Mouse (Mus musculus): Measurements from ENCODE around the gene Polrmt.

The Polrmt gene

GRCm38 (mm10) chr10:79738259-79738658 lies 8.1 kb downstream of the Polrmt start:
- DNase-seq, result peak in 1 of 2 experiments; percentile 72

GRCm38 (mm10) chr10:79736706-79737105 lies 9.7 kb downstream of the Polrmt start:
- DNase-seq, result peak in 1 of 2 experiments; percentile 61

- peak in 1 of 2 experiments; percentile 62 for DNase-seq
Observed at GRCm38 (mm10) chr10:79735361-79735760, 11.0 kb downstream of the Polrmt start.

DNA sequence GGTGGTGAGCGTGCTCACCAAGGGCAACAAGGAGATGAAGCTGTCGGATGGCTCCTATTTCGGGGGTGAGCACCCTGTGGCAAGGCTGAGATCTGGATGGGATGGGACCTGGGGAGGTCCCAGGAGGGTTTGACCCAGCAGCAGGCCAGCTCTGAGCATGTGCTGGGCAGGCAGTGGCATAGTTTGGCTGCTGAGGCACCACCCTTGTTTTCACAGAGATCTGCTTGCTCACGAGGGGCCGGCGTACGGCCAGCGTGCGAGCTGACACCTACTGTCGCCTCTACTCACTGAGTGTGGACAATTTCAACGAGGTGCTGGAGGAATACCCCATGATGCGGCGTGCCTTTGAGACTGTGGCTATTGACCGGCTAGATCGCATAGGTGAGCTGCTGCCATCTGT lies 12.5 kb downstream of the Polrmt start:
- DNase-seq, result no peak

DNA sequence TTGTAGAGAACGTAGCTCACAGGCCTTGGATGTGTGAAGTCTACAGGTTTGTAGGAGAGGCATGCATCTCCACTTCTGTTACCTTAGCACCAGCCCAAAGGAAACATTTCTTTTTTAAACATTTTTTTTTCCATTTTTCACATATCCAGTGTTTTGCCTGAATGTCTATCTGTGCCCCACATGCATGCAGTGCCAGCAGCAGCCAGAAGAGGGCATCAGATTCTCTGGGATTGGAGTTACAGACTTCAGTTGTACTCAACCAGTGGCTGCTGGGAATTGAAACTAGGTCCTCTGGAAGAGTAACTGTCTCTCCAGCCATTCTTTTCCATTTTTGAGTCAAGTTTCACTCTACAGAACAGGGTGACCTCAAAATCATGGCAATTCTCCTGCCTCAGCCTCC lies 13.9 kb downstream of the Polrmt start:
- peak; percentile 61 to 76 for DNase-seq

DNA sequence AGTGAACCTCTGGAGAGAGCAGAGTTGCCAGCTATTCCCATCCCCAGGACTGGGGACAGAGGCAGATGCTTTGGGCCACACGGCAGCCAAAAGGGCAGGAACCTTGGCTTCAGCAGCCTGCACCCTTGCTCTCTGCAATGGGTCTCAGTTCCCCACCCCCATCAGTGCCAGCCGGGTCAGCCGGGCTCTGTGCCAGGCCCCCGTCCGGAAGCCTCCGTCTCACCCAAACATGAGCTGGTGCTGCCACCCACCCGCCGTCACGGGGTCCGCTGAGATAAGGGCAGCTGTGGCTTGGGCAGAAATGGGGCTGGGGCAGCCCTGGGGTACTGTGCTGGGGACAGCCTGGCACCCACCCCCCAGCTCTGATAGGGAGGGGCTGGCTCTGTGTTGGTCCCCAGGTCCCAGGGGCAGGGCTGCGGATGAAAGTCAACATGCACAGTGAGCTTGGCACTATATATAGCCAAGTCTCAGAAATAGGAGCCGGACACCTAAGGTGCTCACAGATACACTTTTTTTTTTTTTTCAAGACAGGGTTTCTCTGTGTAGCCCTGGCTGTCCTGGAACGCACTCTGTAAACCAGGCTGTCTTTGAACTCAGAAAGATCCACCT lies 16.9 kb downstream of the Polrmt start:
- peak; percentile 51 to 62 for DNase-seq

GRCm38 (mm10) chr10:79728323-79729249 lies 17.8 kb downstream of the Polrmt start:
- no peak for DNase-seq

DNA sequence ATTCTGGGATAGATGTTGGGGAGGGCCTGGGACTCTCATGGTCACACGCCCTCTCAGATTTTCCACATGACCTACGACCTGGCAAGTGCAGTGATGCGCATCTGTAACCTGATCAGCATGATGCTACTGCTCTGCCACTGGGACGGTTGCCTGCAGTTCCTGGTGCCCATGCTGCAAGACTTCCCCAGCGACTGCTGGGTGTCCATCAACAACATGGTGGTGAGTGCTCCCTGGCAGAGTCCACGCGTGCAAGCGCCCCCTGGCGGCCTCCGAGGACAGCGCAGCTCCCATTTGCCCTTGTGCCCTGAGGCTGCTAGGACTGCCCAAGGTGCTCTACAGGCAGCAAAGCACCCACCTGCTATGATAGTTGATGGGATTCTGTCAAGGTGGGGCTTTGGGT lies 20.3 kb downstream of the Polrmt start:
- peak; percentile 50 to 76 for DNase-seq

DNA sequence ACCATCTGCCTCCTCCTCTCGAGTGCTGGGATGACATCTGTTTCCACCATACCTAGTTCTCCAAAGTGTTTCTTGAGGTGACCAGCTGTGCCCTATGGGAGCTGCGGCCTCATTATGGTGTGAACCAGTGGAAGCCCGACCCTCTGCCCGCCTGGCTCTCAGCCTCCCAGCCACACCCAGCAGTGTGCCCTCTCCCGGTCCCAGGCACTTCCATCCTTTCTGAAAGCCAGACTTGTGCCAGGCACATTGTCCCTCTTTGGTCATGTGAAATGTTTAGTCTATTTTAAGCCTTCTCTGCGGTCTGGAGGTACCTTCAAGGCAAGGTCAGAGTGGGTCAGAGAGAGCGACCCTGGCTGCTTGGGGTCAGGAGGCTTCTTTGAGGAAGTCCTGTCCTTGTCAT lies 22.7 kb downstream of the Polrmt start:
- DNase-seq, result no peak

- peak in 1 of 2 experiments; percentile 53 for DNase-seq
Observed at GRCm38 (mm10) chr10:79723047-79723446, 23.3 kb downstream of the Polrmt start.

GRCm38 (mm10) chr10:79721089-79721488 lies 25.3 kb downstream of the Polrmt start:
- DNase-seq, result no peak

DNA sequence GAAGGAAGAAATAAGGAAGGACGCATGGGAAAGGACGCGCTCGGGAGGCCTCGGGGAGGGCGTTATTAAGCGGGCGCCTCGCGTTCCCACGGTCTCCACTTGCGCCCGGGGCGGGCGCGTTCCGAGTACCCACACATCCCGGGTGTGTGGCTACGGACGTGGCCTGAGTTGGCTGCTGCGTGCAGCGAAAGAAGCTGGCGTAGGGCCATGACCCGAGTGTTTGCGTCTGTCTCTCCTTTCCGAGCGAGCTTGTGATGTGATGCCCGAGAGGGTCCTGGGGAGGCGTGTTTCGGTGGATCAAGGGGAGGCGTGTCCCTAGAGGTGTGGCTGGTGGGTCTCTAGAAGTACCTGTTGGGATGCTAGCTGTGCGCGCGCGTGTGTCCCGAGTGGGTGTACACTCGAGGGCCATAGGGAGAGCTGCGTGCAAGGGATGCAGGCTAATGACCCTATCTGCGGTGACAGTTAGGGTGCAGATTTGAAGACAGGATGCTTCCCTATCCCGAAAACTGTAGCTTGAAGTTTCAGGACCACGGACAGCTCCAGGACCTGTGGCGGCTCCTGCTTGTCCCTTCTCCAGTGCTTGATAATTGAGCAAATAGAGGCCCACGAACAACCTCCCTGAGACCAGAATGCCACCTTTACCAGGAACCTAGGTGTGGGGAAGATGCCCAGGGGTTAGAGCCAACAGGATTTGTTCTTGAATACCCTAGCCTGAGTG lies 28.6 kb downstream of the Polrmt start:
- peak; percentile 65 to 78 for DNase-seq

DNA sequence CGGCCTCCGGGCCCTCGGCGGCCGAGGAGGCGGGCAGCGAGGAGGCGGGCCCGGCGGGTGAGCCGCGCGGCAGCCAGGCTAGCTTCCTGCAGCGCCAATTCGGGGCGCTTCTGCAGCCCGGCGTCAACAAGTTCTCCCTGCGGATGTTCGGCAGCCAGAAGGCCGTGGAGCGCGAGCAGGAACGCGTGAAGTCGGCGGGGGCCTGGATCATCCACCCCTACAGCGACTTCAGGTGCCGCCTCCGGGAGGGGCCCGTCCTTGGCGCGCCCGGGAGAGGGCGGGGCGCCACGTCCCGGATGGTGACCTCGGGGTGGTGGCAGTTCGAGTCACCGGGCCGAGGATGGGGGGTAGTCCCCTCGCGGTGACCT lies 29.4 kb downstream of the Polrmt start:
- peak; percentile 63 to 65 for DNase-seq

DNA sequence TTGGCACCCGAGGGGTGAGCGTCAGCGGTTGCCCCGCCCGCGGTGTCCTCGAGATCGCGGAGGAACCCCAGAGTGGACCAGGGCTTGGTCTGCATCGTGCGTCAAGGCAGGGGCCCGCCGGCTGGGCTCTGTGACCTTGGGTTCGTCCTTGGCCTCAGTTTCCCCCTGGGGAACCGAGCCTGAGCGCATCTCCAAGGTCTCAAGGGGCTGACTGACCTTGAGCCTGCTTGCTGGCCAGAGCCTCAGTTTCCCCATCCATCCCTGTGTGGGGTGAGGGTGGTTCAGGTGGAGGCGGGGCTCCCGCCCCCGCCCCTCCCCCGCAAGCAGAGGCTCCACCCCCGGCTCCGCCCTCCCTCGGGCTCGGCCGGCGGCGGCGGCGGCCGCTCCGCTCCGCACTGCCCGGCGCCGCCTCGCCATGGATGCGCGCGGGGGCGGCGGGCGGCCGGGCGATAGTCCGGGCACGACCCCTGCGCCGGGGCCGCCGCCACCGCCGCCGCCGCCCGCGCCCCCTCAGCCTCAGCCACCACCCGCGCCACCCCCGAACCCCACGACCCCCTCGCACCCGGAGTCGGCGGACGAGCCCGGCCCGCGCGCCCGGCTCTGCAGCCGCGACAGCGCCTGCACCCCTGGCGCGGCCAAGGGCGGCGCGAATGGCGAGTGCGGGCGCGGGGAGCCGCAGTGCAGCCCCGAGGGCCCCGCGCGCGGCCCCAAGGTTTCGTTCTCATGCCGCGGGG lies 30.0 kb downstream of the Polrmt start, which contains the start of gene Hcn2:
Gene Hcn2, plus strand, starts transcription at position 381 of the 734 bp plus-strand sequence.
- DNase-seq, result peak; percentile 69 to 74

GRCm38 (mm10) chr10:79714996-79715395 lies 31.4 kb downstream of the Polrmt start:
- DNase-seq, result peak; percentile 54 to 78

DNA sequence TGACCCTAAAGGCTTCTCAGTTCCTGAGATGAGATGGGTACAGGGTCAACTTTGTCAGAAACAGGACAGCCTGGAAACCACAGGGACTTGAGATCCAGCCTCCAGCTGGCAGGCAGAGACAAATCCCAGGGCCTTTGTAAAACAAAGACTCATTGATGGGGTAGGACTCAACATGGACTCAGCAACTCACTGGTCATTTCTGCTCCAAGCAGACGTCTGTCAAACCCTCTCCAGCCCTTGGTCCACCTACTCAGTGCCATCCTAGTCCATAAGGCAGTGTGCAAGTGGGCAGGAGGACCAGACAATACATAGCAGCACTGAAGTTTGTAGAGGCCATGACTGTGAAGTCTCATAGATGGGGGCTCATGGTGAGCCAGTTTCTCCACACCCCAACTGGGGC lies 33.2 kb downstream of the Polrmt start:
- DNase-seq, result no peak

DNA sequence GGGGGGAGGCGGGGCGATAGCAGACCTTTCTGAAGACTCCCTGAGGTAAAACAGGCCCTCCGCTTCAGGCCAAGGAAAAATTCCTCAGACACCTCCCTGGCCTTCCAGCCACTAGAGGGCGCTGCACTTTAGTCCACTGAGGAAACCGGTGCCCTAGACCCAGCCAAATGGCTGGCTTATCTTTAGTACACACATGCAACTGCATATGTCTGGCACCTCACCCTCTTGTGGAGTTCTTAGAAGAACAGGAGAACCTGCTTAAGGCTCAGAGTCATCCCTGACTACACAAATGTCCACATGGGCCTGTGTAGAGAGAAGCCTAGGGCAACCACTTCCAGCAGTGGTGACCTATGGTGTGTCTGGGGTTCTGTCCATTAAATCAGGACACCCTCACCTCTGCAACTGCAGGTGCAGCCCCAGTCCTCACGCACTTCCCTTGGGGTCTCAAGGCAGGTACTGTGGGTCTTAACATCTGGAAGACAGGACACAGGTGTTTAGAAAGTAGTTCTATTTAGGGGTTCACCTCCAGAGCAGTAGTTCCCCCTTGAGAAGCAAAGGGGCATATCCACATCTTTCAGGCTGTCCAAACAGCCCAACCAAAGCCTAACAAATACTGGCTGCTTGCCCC lies 33.8 kb downstream of the Polrmt start:
- DNase-seq, result peak; percentile 90 to 96

DNA sequence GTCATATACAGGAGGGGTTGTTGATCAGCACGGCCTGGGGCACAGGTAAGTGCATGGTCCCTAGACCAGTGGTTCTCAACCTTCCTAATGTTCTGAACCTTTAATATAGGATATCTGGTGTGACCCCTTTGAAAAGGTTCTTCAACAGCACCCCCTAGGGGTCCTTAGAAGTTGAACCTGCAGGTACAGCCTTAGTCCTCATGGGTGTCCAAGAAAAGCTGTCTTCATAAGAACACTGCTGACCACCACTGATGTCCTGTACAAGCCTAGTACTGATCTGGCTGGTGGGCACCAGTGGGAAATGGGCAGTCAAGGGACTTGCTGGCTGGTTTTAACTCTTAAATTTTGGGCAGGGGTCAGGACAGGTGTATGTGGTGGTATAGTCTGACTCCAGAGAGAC lies 34.4 kb downstream of the Polrmt start:
- DNase-seq, result no peak

DNA sequence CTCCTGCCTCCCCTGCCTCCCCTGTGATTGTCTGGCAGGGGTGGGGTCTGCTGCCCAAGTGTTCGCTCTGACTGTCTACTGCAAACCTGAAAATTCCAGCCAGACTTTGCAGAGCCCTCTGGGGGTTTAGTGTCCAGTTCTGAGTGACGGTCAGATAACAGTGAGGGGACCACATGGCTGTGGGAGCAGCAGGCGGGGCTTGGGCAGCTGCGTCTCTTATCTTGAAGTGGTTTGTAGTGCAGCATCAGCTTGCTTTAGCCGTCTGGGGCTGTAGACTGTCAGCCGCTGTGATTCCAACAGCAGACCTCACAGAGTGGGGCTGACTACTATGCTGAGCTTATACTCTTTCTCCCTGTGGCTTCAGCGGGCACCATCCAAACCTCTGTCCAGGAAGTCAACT lies 37.1 kb downstream of the Polrmt start:
- DNase-seq, result no peak

DNA sequence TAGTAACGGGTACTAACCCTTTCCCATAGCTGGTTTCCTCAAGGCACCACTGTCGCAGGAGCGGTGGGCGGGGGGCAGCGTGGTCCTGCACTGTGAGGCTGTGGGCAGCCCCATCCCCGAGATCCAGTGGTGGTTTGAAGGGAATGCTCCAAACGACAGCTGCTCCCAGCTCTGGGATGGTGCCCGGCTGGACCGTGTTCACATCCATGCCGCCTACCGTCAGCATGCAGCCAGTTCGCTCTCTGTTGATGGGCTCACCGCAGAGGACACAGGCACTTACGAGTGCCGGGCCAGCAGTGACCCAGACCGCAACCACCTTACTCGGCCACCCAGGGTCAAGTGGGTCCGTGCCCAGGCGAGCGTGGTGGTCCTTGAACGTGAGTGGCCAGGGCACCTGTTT lies 37.7 kb downstream of the Polrmt start:
- no peak for DNase-seq

DNA sequence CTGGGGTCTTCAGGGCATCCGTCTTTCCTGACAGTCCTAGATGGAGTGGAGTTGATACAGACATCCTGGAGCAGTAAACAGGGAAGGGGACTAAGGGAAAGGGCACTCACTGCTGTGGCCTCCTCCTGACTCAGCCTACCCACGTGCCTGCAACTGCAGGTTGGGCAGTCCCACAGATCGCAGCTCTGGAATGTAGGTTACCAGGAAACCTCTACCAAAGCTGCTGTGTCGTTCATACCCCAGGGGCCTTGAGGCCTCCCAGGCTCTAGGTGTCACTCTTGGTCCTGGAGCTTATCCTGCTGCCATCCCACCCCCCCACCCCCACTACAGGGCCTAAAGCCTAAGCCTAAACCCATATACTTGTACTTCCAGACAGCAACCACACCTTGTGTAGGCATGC lies 38.6 kb downstream of the Polrmt start:
- no peak for DNase-seq

GRCm38 (mm10) chr10:79707162-79707561 lies 39.2 kb downstream of the Polrmt start:
- peak; percentile 64 to 68 for DNase-seq
